Mouse (Mus musculus) brain, embryonic 14.5 days (tissue): ENCODE data around the gene Fut2.

Source experiments
- CTCF ChIP-seq: fragments of 200-500 bp; IDR thresholded peaks from 2 replicates; pipeline ENCODE4 v1.5.1; 2012; ENCODE audit warnings: inconsistent platforms, mild to moderate bottlenecking, moderate library complexity, borderline replicate concordance; ENCODE audit not compliant: insufficient read depth, insufficient read length; ENCODE audit errors: extremely low read depth
- POLR2A ChIP-seq: fragments of 200-500 bp; IDR thresholded peaks from 2 replicates; pipeline ENCODE4 v1.6.1; 2012; ENCODE audit warnings: mild to moderate bottlenecking, inconsistent platforms, borderline replicate concordance; ENCODE audit not compliant: poor library complexity, insufficient read depth, insufficient read length, severe bottlenecking; ENCODE audit errors: extremely low read depth

- TF ChIP-seq CTCF (no peak), POLR2A (no peak)
Measured at GRCm38 (mm10) chr7:45626571-45627076, 39.6 kb downstream of the Fut2 start.
